Mouse (Mus musculus) E14TG2a.4 (cell line): ENCODE results near the gene Hacd4.

ENCODE experiments used
- CTCF ChIP-seq: conservative IDR thresholded peaks from 2 replicates; pipeline ENCODE4 v1.5.1; 2014; ENCODE audit warnings: low read length
- NANOG ChIP-seq: IDR thresholded peaks from 2 replicates; pipeline ENCODE4 v1.6.1; 2014; ENCODE audit warnings: borderline replicate concordance, low read length, mixed read lengths
- POU5F1 ChIP-seq: IDR thresholded peaks from 2 replicates; pipeline ENCODE4 v1.6.1; 2014; ENCODE audit warnings: low read length, borderline replicate concordance

GRCm38 (mm10) chr4:88438990-88439329 is 232 bp upstream of the Hacd4 start:
- TF ChIP-seq CTCF (no peak), NANOG (no peak), POU5F1 (no peak)
